33 mouse cellular contexts compared by ENCODE assay signal in the genomic region with DNA sequence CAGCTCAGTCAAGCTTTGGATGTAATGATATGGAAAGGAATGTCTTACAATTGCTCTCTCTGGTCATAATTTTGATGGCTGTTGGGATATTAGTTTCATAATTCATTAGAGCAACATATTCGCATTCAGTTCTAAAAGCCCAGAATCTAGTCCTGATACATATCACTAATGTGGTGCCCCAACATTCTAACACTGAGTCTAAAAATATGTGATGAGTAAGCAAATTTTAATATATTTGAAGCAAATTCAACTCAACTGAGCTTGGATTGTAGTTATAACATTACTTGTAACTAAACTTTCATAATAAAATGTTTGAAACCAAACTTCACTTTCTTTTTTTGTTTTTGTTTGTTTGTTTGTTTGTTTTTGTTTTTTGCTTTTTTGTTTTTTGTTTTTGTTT. TPM values are rescaled to one million over a fixed set of nuclear protein-coding genes. Genes with fewer than 3 reads are reported as not detected.
"Had no signal": no experiment of that assay in that cellular context is flagged by ENCODE, and none has a peak within 500 bp of the region (broad histone marks: within the 10 kb centered on the region; RNA-seq: fewer than 3 reads in every experiment).

No protein-coding gene starts in this region.

- ATAC-seq: liver, embryonic 12.5 days; liver, postnatal 0 days; lung, postnatal 0 days; midbrain, embryonic 13.5 days; midbrain, embryonic 15.5 days; midbrain, embryonic 16.5 days had no signal

- H3K4me3 ChIP-seq: left cerebral cortex, adult 2 months; limb, embryonic 12.5 days; limb, embryonic 13.5 days; liver, embryonic 12.5 days; liver, embryonic 13.5 days; liver, embryonic 15.5 days; lung, embryonic 15.5 days; megakaryocyte, embryonic 14.5 days; midbrain, embryonic 10.5 days; midbrain, embryonic 12.5 days; midbrain, embryonic 13.5 days; midbrain, embryonic 15.5 days; myocyte had no signal

- H3K27ac ChIP-seq: left cerebral cortex, adult 2 months; limb, embryonic 12.5 days; limb, embryonic 13.5 days; liver, embryonic 12.5 days; liver, embryonic 13.5 days; liver, embryonic 14.5 days; liver, embryonic 15.5 days; lung, embryonic 15.5 days; macrophage; midbrain, embryonic 10.5 days; midbrain, embryonic 12.5 days; midbrain, embryonic 13.5 days; midbrain, embryonic 15.5 days had no signal

- DNase-seq: left cerebral cortex, postnatal 4 days; liver; liver, embryonic 13.5 days; liver, postnatal 0 days; lung, adult 18-20 months; lung, adult 2 months; lung, embryonic 14.5 days; lung, postnatal 10 days; lung, postnatal 14 days; lung, postnatal 36 days; lung, postnatal 4 days; midbrain, embryonic 14.5 days had no signal

- H3K9ac ChIP-seq: limb, embryonic 12.5 days; limb, embryonic 13.5 days; liver, embryonic 12.5 days; liver, embryonic 13.5 days; liver, embryonic 14.5 days; liver, embryonic 15.5 days; liver, postnatal 0 days; lung, embryonic 14.5 days; lung, embryonic 15.5 days; midbrain, embryonic 12.5 days; midbrain, embryonic 13.5 days; midbrain, embryonic 15.5 days had no signal

- H3K9me3 ChIP-seq: limb, embryonic 12.5 days; limb, embryonic 13.5 days; liver, embryonic 12.5 days; liver, embryonic 13.5 days; liver, embryonic 15.5 days; lung, embryonic 15.5 days; megakaryocyte, embryonic 14.5 days; midbrain, embryonic 10.5 days; midbrain, embryonic 12.5 days; midbrain, embryonic 13.5 days; midbrain, embryonic 15.5 days had no signal

- H3K4me2 ChIP-seq: limb, embryonic 12.5 days; limb, embryonic 13.5 days; liver, embryonic 11.5 days; liver, embryonic 12.5 days; liver, embryonic 13.5 days; liver, embryonic 15.5 days; lung, embryonic 14.5 days; lung, embryonic 15.5 days; midbrain, embryonic 11.5 days; midbrain, embryonic 12.5 days; midbrain, embryonic 13.5 days; midbrain, embryonic 15.5 days had no signal

- H3K27me3 ChIP-seq: limb, embryonic 12.5 days; limb, embryonic 13.5 days; liver, embryonic 12.5 days; liver, embryonic 13.5 days; liver, embryonic 15.5 days; lung, embryonic 15.5 days; megakaryocyte, embryonic 14.5 days; midbrain, embryonic 12.5 days; midbrain, embryonic 13.5 days; midbrain, embryonic 15.5 days had no signal

- H3K36me3 ChIP-seq: liver, embryonic 12.5 days; liver, embryonic 13.5 days; liver, embryonic 15.5 days; midbrain, embryonic 10.5 days; midbrain, embryonic 12.5 days; midbrain, embryonic 13.5 days; midbrain, embryonic 15.5 days had no signal

- H3K4me1 ChIP-seq: limb, embryonic 12.5 days; limb, embryonic 13.5 days; liver, embryonic 12.5 days; liver, embryonic 13.5 days; liver, embryonic 15.5 days; lung, embryonic 15.5 days; megakaryocyte, embryonic 14.5 days; midbrain, embryonic 10.5 days; midbrain, embryonic 12.5 days; midbrain, embryonic 13.5 days; midbrain, embryonic 15.5 days had no signal

RNA-seq across cellular contexts. Expression of gene Col3a1, which starts 17.8 kb away (rescaled TPM):
- total RNA-seq: megakaryocyte progenitor cell, adult 5-6 weeks; megakaryocyte-erythroid progenitor cell, adult 5-6 weeks; monocyte, adult 5-6 weeks had no signal
